Mouse (Mus musculus): ENCODE measurements around the gene Gm5072. TPM values are rescaled to one million over a fixed set of nuclear protein-coding genes. Genes with fewer than 3 reads are reported as not detected.

Gm5072 gene
- polyA plus RNA-seq (2017; shearing (Covaris generic)): not detected

DNA sequence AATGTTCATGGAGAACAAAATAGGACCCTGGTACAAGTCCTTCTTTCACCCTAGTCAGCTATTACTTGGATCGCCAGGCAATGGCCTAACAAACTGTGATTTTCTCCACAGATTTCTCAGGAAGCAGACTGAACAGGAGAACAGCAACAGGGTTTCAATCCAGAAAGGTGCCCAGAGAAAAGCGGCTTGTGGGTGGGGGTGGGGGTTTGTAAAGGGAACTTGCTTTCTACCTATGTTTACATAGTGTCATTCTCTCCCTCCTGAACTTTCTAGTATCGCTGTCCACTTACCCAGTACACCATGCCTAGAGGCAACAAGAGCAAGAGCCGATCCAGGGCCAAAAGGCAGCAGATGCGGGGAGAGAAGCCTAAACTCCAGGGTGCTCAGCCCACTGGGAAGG is at the start of gene Gm5072:
TSS of gene Gm5072 (plus strand) at position 301 of the 400 bp plus-strand sequence.

Other genes with a start within 250 kb of the Gm5072 start
- gene Mageb2, start 60.8 kb upstream of the Gm5072 start, polyA plus RNA-seq (2017; shearing (Covaris generic)): not detected
- gene Gm8914, start 87.6 kb downstream of the Gm5072 start, polyA plus RNA-seq (2017; shearing (Covaris generic)): not detected
- gene 1700084M14Rik, start 183.4 kb downstream of the Gm5072 start, polyA plus RNA-seq (2017; shearing (Covaris generic)): not detected
- gene Gm14781, start 239.7 kb downstream of the Gm5072 start, polyA plus RNA-seq (2017; shearing (Covaris generic)): not detected

Data from inflammation-experienced regulatory T-cells (primary cell).